Comparison of ENCODE assay signal across 24 mouse cellular contexts in the genomic region with DNA sequence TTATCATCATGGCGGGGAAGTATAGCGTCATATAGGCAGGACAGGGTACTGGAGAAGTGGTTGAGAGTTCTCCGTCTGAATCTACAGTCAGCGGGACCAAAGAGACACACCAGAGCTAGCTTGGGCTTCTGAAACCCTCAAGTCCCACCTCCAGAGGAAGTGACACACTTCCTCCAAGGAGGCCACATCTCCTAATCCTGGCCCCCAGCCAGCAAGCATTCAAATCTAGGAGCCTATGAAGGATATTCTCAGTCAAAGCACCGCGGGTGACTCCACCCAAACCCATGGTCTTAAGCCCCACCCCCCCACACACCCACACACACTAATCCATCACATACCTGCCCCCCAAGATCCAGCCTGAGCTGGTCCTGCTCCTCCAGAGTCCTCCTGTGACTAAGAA. TPM values are rescaled to one million over a fixed set of nuclear protein-coding genes. Genes with fewer than 3 reads are reported as not detected.
DNase-seq lines count a peak whose midpoint lies in the region; ATAC-seq and TF ChIP-seq lines count a peak whose summit lies in the region.
"Had no signal": no experiment of that assay in that cellular context is flagged by ENCODE, and none has a peak within 500 bp of the region (broad histone marks: within the 10 kb centered on the region; RNA-seq: fewer than 3 reads in every experiment).

No protein-coding gene starts in this region.

- no peaks in the 10 kb centered on the region for H3K36me3 ChIP-seq in lung, postnatal 0 days (ENCODE audit: insufficient read depth, low read length)
- H3K36me3 ChIP-seq in MEL (ENCODE audit: control insufficient read depth in 1 of 2, insufficient read depth in 2 of 2, low read length in 2 of 2), result no peaks in the 10 kb centered on the region
- H3K36me3 ChIP-seq: embryonic facial prominence, embryonic 15.5 days; hindbrain, embryonic 10.5 days; limb, embryonic 15.5 days; liver, embryonic 15.5 days; midbrain, embryonic 12.5 days; stomach, embryonic 15.5 days had no signal

- H3K27me3 ChIP-seq in lung, postnatal 0 days (replicated peaks; ENCODE audit: insufficient read depth, low read length), result no peaks in the 10 kb centered on the region
- no peaks in the 10 kb centered on the region for H3K27me3 ChIP-seq in MEL (ENCODE audit: control insufficient read depth in 1 of 2, insufficient read depth in 2 of 2, low read length in 2 of 2)
- H3K27me3 ChIP-seq: embryonic facial prominence, embryonic 15.5 days; limb, embryonic 15.5 days; liver, embryonic 15.5 days; midbrain, embryonic 12.5 days; stomach, embryonic 15.5 days had no signal

- TF ChIP-seq EP300 in lung, postnatal 0 days (IDR thresholded peaks at IDR 0.05), result no peak
- no peak for TF ChIP-seq EP300 in MEL (IDR thresholded peaks at IDR 0.05; ENCODE audit: low read depth in 1 of 2, low read length in 2 of 2)

- no peak overlapping the region for H3K27ac ChIP-seq in lung, postnatal 0 days (ENCODE audit: low read length)
- no peak overlapping the region for H3K27ac ChIP-seq in MEL (ENCODE audit: control insufficient read depth, low read depth, low read length)
- H3K27ac ChIP-seq: embryonic facial prominence, embryonic 15.5 days; hindbrain, embryonic 10.5 days; hindbrain, postnatal 0 days; limb, embryonic 15.5 days; liver, embryonic 15.5 days; macrophage; midbrain, embryonic 12.5 days; stomach, embryonic 15.5 days had no signal

- TF ChIP-seq RAD21 in MEL (IDR thresholded peaks at IDR 0.05; ENCODE audit: low read depth, low read length), result no peak

- H3K9me3 ChIP-seq in lung, postnatal 0 days (ENCODE audit: low read length), result no peaks in the 10 kb centered on the region
- H3K9me3 ChIP-seq in MEL (replicated peaks; ENCODE audit: insufficient read depth, low read length), result no peaks in the 10 kb centered on the region
- H3K9me3 ChIP-seq: embryonic facial prominence, embryonic 15.5 days; hindbrain, embryonic 10.5 days; limb, embryonic 15.5 days; liver, embryonic 15.5 days; midbrain, embryonic 12.5 days; stomach, embryonic 15.5 days had no signal

- WGBS in lung, postnatal 0 days, result 85% methylated on average over 6 of the region's 6 CpGs
- 78% methylated on average over 6 of the region's 6 CpGs for WGBS in lung, adult 2 months

- H3K4me2 ChIP-seq in lung, postnatal 0 days (replicated peaks; ENCODE audit: low read depth, low read length), result no peak overlapping the region
- H3K4me2 ChIP-seq: embryonic facial prominence, embryonic 15.5 days; heart, embryonic 11.5 days; limb, embryonic 15.5 days; liver, embryonic 15.5 days; midbrain, embryonic 12.5 days; stomach, embryonic 15.5 days had no signal

- no peak overlapping the region for H3K4me3 ChIP-seq in lung, postnatal 0 days (ENCODE audit: low read depth, low read length)
- H3K4me3 ChIP-seq in lung, adult 2 months (replicated peaks; ENCODE audit: extremely low read depth, low read depth, low read length), result no peak overlapping the region
- H3K4me3 ChIP-seq in MEL (ENCODE audit: control insufficient read depth in 1 of 2, insufficient read depth in 1 of 2, low read depth in 2 of 2, low read length in 2 of 2), result no peak overlapping the region
- H3K4me3 ChIP-seq: embryonic facial prominence, embryonic 15.5 days; hindbrain, embryonic 10.5 days; limb, embryonic 15.5 days; liver, embryonic 15.5 days; midbrain, embryonic 12.5 days; stomach, embryonic 15.5 days had no signal

- TF ChIP-seq CTCF in lung, postnatal 0 days (IDR thresholded peaks at IDR 0.05), result no peak
- TF ChIP-seq CTCF in lung, adult 2 months (IDR thresholded peaks at IDR 0.05; ENCODE audit: insufficient read depth, low read length), result no peak
- TF ChIP-seq CTCF in MEL (IDR thresholded peaks at IDR 0.05 in 2 of 3, conservative IDR thresholded peaks at IDR 0.05 in 1 of 3; ENCODE audit: control insufficient read depth in 1 of 3, insufficient read depth in 1 of 3, low read depth in 2 of 3, low read length in 3 of 3, poor library complexity in 1 of 3, severe bottlenecking in 1 of 3), result no peak

- intact Hi-C loops in left cerebral cortex, postnatal 25 days (cut with DNase I), result no loop called here

- H3K4me1 ChIP-seq in lung, postnatal 0 days (ENCODE audit: insufficient read depth, low read depth, low read length), result no peaks in the 10 kb centered on the region
- no peaks in the 10 kb centered on the region for H3K4me1 ChIP-seq in lung, adult 2 months (ENCODE audit: control insufficient read depth, insufficient read depth, low read length)
- H3K4me1 ChIP-seq in MEL (ENCODE audit: control insufficient read depth in 1 of 2, insufficient read depth in 2 of 2, low read length in 2 of 2), result no peaks in the 10 kb centered on the region; a peak in 1 of 4 replicates
- H3K4me1 ChIP-seq: embryonic facial prominence, embryonic 15.5 days; limb, embryonic 15.5 days; midbrain, embryonic 12.5 days; stomach, embryonic 15.5 days had no signal

- H3K79me2 ChIP-seq in MEL (ENCODE audit: control insufficient read depth, insufficient read depth, low read length, poor library complexity), result no peaks in the 10 kb centered on the region

- DNase-seq in lung, postnatal 0 days (ENCODE audit: low spot score), result peak; percentile 20
- DNase-seq in lung, adult 2 months, result no peak
- peak; percentile 72 for DNase-seq in MEL (ENCODE audit: low read depth, low spot score)
- DNase-seq in frontal cortex, adult 2 months (ENCODE audit: extremely low spot score in 1 of 2, low spot score in 1 of 2), result no peak
- no peak for DNase-seq in left cerebral cortex, postnatal 25 days (ENCODE audit: low spot score in 2 of 2)
- no peak for DNase-seq in heart, adult 8-10 months (ENCODE audit: low spot score)
- DNase-seq: adrenal gland, postnatal 25 days; cerebellum, adult 9-10 months; kidney, adult 11 months; kidney, postnatal 4 days; retina, postnatal 1 day; thymus, postnatal 36 days had no signal

- no peak for TF ChIP-seq POLR2A in lung, adult 2 months (IDR thresholded peaks at IDR 0.05; ENCODE audit: borderline replicate concordance, extremely low read depth, low read depth, low read length)
- TF ChIP-seq POLR2A in MEL (IDR thresholded peaks at IDR 0.05; ENCODE audit: control insufficient read depth in 1 of 2, insufficient read depth in 1 of 2, low read depth in 1 of 2, low read length in 2 of 2, poor library complexity in 1 of 2), result no peak

- no peak overlapping the region for H3K9ac ChIP-seq in lung, postnatal 0 days (replicated peaks; ENCODE audit: low read depth)
- H3K9ac ChIP-seq in MEL (ENCODE audit: control insufficient read depth, low read depth, low read length, poor library complexity, severe bottlenecking), result no peak overlapping the region
- H3K9ac ChIP-seq: embryonic facial prominence, embryonic 15.5 days; limb, embryonic 15.5 days; liver, embryonic 15.5 days; midbrain, embryonic 12.5 days; stomach, embryonic 15.5 days had no signal

- ATAC-seq in lung, postnatal 0 days, result no peak
- ATAC-seq in granulocyte monocyte progenitor cell, adult 5-6 weeks (replicated peaks; ENCODE audit: poor library complexity, severe bottlenecking), result peak; percentile 80
- ATAC-seq in monocyte, adult 5-6 weeks (replicated peaks; ENCODE audit: insufficient number of reproducible peaks, low FRiP score, low TSS enrichment, poor library complexity, severe bottlenecking), result peak; percentile 53; the same call in 1 of the 2 replicates
- ATAC-seq: forebrain, embryonic 14.5 days; hindbrain, postnatal 0 days had no signal

TF ChIP-seq in MEL, 35 proteins besides CTCF, POLR2A, EP300 and RAD21:
- TF ChIP-seq CHD1 (IDR thresholded peaks at IDR 0.05; ENCODE audit: low read depth, low read length), result no peak
- TF ChIP-seq SMC3 (IDR thresholded peaks at IDR 0.05; ENCODE audit: low read depth, low read length), result no peak
- TF ChIP-seq TAL1 (IDR thresholded peaks at IDR 0.05; ENCODE audit: low read length), result no peak

RNA-seq across cellular contexts. Expression of gene Slc2a9, which starts 9.1 kb away (rescaled TPM):
- polyA plus RNA-seq in lung, postnatal 0 days (2015; fragmentation: Nextera tagmentation; extraction: Ambion mirVana), result 2.2 and 2.4 TPM in 2 replicates
- polyA plus RNA-seq in lung, adult 2 months (2012; rRNA removed), result 4.9 and 5.0 TPM in 2 replicates
- total RNA-seq in MEL (2012; rRNA removed), result 1.1 and 2.3 TPM in 2 replicates
- polyA plus RNA-seq in MEL (2012; ENCODE audit: insufficient read depth in 1 of 2, insufficient read length in 2 of 2, low read depth in 1 of 2, low replicate concordance in 2 of 2, missing spikeins in 1 of 2), result 1 to 10 TPM in 1 of 2 experiments, not detected in 1; 4.2 TPM
- total RNA-seq in granulocyte monocyte progenitor cell, adult 5-6 weeks (2014; fragmentation: Nextera tagmentation), result 13.6 and 17.0 TPM in 2 replicates
- total RNA-seq in granulocyte monocyte progenitor cell, adult 5-6 weeks (2017), result 8.4 TPM in 2 replicates
- 10.6 to 16.0 TPM (median 11.7 TPM) in 3 replicates for total RNA-seq in monocyte, adult 5-6 weeks (2017)
- polyA plus RNA-seq in frontal cortex, adult 2 months (2012; rRNA removed), result 1.0 and 1.7 TPM in 2 replicates
- total RNA-seq in left cerebral cortex, postnatal 25 days (2021), result 1 to 10 TPM; 1.1 to 1.2 TPM
- total RNA-seq in heart, adult 8-10 months (2022), result 1 to 10 TPM in 3 of 4 experiments, under 1 TPM in 1; 0.94 to 2.1 (median 1.6) TPM

Comparison
In these comparisons a context has a peak if more than half of its experiments do, and no peak if none do; other contexts are left out.
1. DNase-seq: peak in lung, postnatal 0 days (single experiment) and MEL (single experiment); none in lung, adult 2 months (single experiment), frontal cortex, adult 2 months (0 of 2), left cerebral cortex, postnatal 25 days (0 of 2) and heart, adult 8-10 months (single experiment).